Mouse (Mus musculus) cerebellum, adult 2 months (tissue): ENCODE data around the gene Tmem163.

ENCODE experiments used
- CTCF ChIP-seq: fragments of 200-500 bp; IDR thresholded peaks from 2 replicates; pipeline ENCODE4 v1.5.1; 2011; ENCODE audit warnings: low read depth, mild to moderate bottlenecking, control low read depth, low read length, moderate library complexity, borderline replicate concordance; ENCODE audit not compliant: insufficient read depth
- POLR2A ChIP-seq: fragments of 200-500 bp; IDR thresholded peaks from 2 replicates; pipeline ENCODE4 v1.6.1; 2011; ENCODE audit warnings: low read length, control low read depth, borderline replicate concordance; ENCODE audit not compliant: insufficient read depth

DNA sequence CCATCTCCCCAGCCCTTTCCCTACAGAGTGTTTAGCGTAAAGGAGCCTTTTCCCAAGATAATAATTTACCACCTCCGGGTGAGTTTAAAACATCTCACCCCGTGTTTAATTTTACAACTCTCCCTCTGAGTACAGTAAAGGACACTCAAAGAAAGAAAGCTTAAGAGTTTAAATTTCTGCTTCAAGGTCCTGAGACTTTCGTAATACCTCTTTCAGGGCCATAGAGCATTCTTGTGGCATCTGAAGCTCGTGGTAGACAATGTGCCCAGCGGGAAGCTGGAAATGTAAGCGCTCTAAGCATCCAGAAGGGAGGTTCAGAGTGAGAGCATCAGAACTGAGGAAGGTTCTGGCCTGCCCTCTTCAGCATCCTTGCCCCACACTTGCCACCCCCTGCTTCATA is 52.2 kb downstream of the Tmem163 start:
- TF ChIP-seq CTCF = no peak
- TF ChIP-seq POLR2A = no peak
